Mouse (Mus musculus): ENCODE measurements around the gene Rbfox3.

The Rbfox3 gene

DNA sequence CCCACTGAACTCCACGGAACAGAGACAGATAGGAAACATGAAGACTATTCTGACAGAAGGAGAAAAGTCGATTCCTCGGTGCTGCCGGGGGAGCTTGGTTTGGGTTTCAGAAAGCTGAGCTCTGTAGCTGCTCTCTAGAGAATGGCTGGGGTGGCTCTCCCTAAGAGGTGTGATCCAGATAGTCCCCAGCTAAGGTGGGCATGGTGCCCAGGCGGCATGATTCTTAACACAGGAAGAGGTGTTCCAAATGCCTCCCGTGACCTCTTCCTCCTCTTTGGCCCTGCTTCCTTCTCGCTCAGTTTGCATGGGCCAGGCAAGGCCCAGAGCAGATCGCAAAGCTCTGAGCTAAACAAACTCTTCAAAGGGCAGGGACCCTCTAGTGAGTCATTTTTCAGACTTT lies 243.0 kb downstream of the Rbfox3 start:
- no peak for DNase-seq (ENCODE audit: low spot score in 2 of 2)

DNA sequence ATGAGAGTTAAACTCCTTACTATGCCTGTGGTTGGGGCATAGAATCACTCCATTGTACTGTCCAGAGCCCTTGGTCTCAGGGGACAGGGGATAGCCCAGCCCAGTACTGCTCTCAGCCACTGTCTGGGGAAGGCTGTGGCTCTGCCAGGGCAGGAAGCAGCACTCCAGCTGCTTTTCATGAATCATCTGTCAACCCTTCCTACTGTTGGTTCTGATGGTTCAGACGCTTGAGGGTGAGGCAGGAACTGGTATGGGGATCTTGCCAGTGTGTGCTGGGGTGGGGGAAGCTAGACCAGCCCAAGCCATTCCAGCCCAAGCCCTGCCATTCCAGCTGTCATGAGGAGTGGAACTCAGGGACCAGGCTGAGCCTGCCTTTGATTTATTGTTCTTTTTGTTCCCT lies 243.5 kb downstream of the Rbfox3 start:
- DNase-seq (ENCODE audit: low spot score in 2 of 2), result no peak

DNA sequence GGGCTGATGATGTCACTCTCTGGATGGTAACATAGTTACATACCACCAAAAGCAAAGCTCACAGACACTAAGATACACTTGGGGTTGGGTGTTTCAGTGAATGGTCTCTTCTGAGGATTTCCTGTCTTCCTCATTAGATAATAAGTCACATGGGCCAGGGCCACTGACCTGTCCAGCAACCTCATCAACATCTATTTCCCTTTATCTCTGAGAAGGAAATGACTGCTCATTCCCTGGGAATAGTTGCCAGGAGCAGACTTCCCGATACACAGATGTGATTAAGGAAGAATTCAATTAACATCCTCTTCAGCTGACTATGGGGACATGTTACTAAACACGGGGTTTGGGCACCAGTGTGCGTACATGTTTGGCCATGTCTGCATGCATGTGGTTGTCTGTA lies 245.2 kb downstream of the Rbfox3 start:
- no peak for DNase-seq (ENCODE audit: low spot score in 2 of 2)

DNA sequence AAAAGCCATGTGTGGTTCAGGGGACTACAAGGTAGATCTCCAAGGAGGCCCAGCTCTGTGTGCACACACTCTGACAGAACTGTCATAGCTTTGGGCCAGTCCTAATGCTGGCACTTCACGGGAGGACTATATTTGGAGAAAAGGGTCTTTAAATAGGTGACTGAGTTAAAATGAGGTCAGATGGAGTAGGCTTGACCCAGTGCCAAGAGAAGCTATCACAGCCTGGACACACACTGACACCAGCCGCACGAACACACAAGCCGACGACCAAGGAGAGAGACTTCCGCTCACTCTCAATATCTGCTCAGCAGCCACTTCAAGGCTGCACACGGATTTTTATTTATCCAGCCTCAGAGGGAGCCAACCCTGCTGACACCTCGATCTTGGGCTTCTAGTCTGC lies 248.1 kb downstream of the Rbfox3 start:
- no peak for DNase-seq (ENCODE audit: low spot score in 2 of 2)

DNA sequence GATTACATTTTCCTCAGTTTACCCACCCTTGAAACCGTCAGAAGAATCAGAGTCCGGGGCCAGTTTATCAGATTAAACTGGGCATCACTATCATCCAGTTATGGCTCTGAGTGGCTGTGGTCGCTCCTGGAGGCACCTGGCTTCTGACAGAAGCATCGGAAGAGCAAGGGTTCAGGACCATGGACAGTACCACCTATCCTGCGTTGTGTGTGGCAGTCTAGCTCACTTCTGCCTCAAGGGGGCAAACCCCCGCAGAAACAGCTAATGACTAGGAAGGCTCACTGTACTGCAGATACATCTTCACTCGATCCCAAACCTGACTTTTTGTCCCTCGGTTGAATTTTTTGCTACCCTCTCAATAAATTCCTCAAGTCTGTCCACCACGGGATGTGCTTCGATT lies 252.1 kb downstream of the Rbfox3 start:
- no peak for DNase-seq (ENCODE audit: low spot score in 2 of 2)

DNA sequence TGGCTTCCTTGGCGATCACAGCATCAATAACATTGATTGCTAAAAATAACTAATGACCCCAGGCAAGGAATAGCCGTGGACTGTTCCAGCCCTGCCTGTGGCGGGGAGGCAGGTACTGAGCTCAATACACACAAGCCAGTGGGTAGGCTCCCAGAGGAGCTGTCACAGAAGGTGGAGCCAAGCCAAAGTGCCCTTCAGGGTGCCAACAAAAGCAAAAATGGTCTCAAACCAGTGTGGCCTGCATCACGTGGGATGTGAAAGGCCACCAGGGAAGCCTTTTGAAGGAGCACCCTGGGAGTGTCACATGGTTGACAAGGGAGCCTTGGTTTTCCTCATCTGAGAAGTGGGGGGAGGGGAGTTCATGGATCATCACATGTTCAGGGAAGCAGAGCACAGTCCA lies 255.6 kb downstream of the Rbfox3 start:
- no peak for DNase-seq (ENCODE audit: low spot score in 2 of 2)

DNA sequence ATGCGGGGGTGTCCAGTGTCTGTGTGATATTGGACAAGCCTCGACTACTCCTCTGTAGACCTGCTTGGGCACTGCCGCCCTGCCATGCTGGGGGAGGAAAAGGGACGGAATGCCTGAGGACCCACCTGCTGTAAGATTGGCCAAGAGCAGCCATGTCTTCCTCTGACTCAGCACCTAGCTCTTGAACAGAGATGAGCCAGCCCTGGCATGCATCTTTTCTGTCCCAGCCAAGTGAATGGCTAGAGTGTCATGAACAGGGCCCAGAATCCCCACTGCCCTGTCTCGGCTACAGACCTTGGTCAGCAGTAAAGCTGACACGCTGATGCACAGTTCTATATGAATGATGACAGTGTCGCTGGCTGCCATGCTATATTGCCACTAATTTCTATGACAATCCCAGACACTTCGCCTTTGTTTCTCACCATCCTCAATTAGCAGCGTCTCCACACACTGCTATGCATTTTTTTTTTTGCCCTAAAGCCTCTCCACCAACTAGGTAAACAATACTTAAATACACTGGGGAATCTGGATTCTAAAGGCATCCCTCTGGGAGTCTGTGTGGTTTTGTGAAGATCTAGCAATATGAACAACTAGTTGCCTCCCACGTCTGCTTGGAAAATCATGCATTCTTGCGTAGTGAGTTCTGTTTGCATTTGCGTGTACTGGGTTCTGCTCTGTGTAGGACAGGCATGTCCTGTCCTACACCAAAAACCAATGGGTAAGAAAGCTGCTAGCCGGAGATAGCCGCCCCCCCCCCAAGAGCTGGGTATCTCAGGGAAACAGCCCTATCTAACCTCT lies 257.7 kb downstream of the Rbfox3 start:
- DNase-seq (ENCODE audit: low spot score in 2 of 2), result no peak

DNA sequence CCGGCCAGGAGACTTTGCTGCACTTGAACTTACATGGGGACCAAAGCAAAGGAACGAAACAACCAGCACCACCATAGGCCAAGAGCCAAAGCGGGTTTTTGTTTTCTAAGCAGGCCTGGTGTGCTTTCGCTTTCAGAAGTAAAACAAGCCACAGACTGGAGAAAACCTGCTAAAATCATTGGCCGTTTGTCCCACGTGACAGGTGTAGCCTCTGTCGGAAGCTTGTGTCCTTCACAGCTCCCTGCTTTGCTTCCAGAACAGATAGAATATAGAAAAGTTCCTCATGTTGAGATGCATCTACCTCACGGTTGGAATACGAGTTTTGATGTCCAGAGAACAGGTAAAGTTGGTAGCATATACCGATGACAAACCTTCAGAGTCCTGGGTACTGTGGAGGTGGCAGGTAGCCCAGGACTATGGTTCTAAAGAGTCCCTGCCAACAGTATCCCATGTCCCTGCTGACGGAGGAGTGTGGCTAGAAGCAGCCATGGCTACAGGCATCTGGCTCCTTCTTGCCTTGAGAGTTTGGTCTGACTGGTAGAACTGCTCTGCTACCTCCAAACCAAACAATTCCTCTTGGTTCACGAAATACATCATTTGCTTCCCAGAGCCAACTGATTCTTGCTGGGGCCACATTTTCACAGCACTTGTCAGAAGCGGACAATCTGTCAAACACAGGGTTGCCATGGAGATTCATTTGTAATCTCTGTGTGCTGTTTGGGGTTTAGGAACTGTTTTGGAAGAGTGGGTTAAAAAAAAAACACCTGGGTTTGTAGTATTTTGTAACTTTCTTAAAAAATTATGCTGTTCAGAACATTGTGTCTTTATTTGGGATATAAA lies 258.8 kb downstream of the Rbfox3 start:
- no peak for DNase-seq (ENCODE audit: low spot score in 2 of 2)

DNA sequence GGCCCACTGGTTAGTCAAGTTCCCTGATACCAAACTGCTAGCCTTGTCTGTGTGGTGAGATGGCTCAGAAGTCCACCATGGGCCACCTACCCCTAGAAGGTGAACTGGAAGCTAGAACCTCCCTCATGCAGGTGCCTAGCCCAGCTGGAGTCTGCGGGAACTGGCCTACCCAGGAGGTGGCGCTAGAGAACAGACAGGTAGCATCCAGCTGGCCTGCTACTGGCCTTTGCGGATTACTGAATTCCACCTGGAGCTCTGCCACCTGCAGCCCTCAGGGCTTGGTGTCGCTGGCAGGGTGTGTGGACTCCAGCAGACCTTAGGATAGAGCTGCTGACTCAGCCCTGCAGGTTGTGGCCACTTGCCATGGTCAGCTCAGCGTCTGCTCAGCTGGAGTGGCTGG lies 263.0 kb downstream of the Rbfox3 start:
- DNase-seq (ENCODE audit: low spot score in 2 of 2), result no peak

DNA sequence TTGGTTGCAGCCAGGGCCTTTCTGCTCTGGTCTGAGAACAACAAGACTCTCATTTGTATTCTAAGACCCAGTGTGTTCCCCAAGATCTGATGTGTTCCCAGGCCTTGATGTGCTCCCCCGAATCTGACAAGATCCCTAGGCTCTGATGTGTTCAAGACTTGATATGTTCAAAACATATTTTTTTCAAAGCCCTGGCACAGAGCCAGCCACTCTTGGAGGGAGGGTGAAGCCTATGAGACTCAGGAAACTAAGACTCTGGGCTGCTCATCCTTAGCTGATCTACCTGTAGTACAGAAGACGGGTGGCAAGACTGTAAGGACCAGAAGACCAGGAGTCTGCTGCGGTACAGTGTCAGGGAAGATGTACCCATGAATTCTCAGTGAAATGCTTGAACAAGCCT lies 264.5 kb downstream of the Rbfox3 start:
- no peak for DNase-seq (ENCODE audit: low spot score in 2 of 2)

DNA sequence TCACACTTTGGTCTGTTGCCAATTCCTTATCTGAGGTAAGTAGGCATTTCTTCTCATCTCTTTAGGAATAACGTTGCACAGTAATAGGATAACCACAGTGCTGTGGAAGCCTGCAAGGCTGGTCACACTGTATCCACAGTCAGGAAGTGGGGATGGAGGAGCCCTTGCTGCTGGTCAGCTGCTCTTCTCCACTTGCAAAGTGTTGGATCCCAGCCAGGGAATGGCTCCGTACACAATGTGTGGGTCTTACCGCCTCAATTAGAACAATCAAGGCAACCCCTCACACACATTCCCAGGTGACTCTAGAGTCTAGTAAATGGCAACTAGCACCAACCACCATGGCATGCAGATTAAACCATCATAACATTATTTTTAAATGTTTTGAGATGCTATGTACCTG lies 266.2 kb downstream of the Rbfox3 start:
- DNase-seq (ENCODE audit: low spot score in 2 of 2), result no peak

DNA sequence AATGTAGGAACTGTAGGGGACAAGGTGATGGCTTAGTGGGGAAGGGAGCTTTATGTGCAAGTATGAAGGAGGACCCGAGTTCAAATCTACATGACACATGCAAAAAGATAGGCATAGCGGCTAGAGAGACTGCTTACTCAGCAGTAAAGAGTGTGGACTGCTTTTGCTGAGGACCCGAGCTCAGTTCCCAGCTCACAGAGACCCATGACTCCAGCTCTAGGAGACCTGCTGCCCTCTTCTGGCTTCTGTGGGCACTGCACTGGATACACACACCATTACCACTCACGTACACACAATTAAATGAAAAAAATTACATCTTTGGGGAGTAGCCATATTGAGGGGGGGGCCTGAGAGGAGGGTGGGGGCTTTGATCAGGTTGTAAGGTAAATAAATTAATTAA lies 270.7 kb downstream of the Rbfox3 start:
- DNase-seq (ENCODE audit: low spot score in 2 of 2), result no peak

DNA sequence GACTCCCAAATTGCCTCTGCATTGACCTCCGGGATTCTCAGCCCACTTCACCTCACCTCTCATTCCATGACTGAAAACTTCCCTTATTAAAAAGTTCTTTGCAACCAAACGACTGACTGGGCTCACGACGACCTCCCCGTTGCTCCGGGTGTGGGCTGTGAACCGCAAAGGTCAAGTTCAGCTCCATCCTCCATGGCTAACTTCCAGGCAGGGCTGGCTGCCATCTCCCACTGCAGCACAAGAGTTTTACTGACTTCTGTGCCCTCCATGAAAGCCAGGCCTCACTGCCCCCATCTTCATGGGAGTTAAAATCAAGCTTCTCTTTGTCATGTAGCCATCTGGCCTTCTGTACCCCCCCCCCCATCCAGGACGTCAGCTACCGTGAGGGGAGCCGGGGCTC lies 273.7 kb downstream of the Rbfox3 start:
- DNase-seq (ENCODE audit: low spot score in 2 of 2), result no peak

DNA sequence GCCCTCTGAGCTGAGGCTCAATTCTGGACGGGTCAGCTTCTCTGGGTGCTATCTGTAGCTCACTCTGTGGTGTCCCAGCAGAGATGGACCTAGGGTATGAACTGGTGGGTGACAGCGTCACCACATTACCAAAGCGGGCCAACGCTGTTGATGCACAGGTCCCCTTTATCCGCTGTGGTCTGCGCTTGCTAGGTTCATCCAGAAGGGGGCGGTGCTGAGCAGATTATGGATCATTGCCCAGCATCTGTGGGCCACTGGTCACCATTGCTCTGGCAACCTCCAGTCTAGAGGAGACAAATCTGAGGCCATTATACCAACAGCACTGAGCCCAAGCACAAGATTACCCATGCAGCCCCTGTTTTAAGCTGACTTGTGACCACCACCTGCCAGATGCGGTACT lies 276.8 kb downstream of the Rbfox3 start:
- DNase-seq (ENCODE audit: low spot score in 2 of 2), result no peak

DNA sequence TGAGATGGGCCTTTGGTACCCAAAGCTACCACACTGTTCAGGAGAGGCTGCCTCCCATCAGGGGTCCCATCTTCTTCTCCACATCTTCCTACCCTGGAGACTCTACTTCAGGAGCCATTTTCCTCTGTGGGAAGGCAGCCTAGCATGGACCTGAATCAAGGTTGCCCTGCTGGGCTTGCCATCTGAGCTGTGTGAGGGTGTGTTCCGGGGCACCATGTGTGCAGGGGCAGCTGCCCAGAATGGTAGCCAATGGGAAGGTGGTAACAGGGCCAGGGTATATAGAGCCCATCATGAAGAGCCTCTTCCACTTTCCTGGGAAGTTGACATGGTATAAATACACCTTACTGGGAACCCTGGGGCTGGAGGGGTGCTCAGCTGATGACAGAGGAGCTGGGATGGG lies 281.7 kb downstream of the Rbfox3 start:
- DNase-seq (ENCODE audit: low spot score in 2 of 2), result no peak

DNA sequence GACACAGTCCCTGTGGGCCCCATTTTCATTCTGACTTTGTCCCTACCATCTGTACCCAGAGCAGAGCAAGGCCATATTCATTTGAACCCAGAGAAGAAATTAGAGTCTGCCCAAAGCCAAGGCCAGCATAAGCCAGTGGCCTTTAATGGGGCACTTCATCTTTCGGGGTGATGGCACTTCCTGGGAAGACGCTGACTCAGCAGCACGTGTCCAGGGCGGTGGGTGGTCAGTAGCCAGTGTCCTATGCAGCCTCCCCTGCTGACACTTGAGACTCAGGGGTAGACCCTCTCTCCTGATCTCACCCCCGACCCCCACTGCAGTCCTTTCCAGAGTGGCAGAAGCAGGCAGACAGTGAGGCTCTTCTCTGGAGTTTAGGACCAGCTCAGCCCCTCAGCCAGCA lies 283.9 kb downstream of the Rbfox3 start:
- no peak for DNase-seq (ENCODE audit: low spot score in 2 of 2)

DNA sequence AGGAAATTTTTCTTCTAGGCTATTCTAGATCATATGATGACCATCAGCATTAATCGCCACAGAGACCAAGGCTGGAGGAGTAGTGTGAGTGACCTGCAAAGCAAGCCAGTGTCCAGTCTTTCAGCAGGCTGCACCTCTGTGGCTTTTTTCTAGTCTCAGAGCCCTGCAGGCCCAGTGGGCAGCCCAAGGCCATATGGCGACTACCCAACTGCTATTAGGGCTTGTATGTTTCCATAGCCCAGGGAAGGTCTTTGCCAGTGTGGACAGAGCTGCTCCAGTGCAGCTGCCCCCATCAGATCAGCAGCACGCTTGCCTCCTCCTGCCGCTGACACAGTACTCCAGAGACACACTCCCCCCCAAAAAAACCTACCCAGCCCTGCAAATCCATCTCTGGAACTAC lies 290.5 kb downstream of the Rbfox3 start:
- no peak for DNase-seq (ENCODE audit: low spot score in 2 of 2)

DNA sequence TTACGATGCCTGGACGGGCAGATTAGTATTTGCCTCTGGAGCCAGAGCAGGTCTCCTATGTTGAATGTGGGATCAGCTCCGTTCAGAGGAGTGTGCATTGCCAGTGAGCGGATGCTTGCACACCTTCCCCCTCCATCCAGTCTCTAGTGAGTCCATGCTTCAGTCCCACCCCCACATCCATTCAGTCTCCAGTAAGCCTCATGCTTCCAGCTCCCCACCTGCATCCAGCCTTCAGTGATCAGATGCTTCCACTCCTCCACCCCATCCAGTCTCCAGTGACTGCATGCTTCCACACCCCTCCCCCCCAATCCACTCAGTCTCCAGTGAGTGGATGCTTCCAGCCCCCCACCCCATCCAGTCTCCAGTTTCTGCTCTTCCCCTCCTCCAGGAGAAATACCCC lies 297.3 kb downstream of the Rbfox3 start:
- no peak for DNase-seq (ENCODE audit: low spot score in 2 of 2)

DNA sequence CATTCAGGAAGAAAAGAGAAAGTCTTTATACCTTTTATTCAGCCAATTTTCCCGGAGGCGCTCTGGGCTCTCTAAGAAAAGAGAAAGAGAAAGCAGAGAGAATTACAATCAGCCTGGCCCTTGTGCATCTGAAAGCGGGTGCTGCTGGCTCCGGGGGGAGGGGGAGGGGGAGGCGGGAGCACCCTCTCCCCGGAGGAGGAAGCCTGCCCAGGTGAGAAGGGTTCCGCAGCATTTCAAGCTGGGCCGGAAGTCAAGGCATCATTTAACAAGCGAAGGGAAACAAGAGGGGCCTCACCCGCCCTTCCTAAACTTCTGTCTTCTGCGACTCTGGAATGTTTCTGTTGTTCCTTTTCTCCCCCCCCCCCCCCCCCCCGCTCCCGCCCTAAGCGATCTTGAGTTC lies 301.3 kb downstream of the Rbfox3 start:
- DNase-seq (ENCODE audit: low spot score in 2 of 2), result no peak

DNA sequence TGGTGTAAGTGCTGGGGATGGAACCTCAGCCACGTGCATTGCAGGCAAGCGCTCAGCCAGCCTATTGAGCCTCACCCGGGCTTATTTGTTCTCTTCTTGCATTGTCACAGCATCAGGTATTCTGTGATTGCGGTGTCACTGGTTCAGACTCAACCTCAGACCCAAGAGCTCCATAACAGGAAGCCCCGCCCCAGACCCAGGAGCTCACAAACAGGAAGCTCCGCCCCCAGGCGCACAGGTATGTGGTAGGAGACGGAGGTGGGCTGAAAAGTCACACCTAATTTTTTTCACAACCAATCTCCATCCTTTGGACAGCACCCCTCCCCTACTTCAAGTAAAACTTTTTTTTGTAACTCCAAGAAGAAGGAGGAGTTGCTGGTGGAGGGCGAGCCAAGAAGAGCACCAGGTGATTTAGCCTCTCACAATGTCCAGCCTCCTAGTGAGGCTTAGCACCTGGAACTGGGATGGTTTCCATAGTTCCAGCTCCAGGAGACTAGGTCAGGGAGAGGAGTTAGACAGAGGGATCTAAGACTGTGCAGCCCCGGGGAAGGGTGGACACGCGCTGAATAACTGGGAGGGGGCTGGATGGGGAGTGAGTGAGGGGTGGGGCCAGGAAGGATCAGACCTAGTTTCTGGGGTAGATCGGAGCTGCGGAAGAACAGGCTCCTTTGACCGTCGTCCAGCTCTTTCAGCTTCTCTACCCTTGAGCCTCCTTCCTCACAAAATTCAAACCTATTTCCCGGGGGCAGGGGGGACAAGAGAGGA lies 302.0 kb downstream of the Rbfox3 start:
- no peak for DNase-seq (ENCODE audit: low spot score in 2 of 2)

DNA sequence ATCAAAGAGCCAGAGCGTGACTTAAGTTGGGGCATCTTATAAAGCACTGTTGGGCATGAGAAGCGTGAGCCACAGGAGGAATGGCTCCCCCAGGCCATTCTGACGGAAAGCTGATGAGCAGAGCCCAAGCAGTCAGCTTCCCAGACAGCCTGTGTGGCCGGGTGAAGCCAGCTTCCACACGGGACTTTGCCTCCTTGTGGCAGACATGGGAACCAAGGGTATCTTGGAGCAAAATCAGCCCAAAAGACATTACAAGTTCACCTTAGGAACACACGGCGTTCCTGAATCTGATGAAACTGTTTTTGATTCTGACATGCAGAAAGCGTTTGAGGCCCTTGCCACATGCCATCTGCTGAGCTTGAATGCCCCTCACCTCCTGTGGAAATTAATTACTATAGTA lies 303.5 kb downstream of the Rbfox3 start:
- no peak for DNase-seq (ENCODE audit: low spot score in 2 of 2)

DNA sequence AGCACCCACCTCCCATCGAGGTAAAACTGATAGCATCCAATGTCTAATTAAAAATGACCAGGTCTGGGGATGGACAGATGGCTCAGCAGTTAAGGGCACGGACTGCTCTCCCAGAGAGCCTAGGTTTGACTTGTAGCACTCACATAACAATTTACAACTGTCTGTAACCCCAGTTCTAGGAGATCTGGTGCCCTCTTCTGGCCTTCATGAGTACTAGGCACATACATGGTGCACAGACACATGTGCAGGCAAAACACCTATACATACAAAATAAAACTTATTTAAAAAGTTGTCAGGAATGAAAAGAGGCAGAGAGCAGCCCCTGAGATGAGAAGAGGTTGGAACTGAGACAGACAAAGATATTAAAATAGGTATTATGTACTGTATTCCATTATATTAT lies 305.8 kb downstream of the Rbfox3 start:
- DNase-seq (ENCODE audit: low spot score in 2 of 2), result no peak

DNA sequence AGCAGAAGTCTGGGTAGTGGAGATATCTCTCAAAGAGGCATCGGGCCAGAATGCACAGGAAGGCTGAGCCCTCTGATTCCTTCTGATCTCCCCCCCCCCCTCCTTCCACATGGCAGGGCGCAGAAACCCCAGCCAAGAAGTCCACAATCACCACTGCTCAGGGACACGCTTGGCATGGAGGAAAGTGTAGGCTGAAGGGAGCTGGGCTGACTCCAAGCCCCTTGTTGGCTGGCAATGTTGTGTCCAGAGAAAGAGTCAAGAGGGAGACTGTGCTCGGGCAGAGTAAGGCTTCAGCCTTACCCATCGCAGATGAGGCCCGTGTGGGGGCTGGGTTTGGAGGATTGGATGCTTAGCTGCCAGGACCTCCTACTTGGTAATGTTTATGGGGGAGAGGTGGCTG lies 307.2 kb downstream of the Rbfox3 start:
- no peak for DNase-seq (ENCODE audit: low spot score in 2 of 2)

Data from frontal cortex, postnatal 25 days (tissue).